Mouse (Mus musculus) left cerebral cortex, adult 8-10 months (tissue): ENCODE results near the gene Plac9a. TPM values are rescaled to one million over a fixed set of nuclear protein-coding genes. Genes with fewer than 3 reads are reported as not detected.
"Not testable (repeated sequence)": the region's sequence is repeated elsewhere in the genome, so short reads cannot be mapped to it uniquely, and the experiment has no call there.

ENCODE experiments used
- DNase-seq, 2 experiments: peaks; one replicate each; pipeline ENCODE4 v3.0.0; 2022; ENCODE audit warnings: low spot score in 2 of 2
- total RNA-seq, 4 experiments: library from RNA; stranded (reverse); gene quantifications; 2 replicates each; pipeline ENCODE4 v1.2.4; 2022

Gene Plac9a
- 1 to 10 TPM in 1 of 4 experiments, not detected in 3; 1.7 TPM for total RNA-seq

GRCm38 (mm10) chr14:25903000-25903399, at the start of gene Plac9a:
Gene Plac9a, minus strand, starts transcription at chr14:25903100.
- not testable (repeated sequence) for DNase-seq

- not testable (repeated sequence) for DNase-seq
These were observed 35.1 kb upstream of the Plac9a start, which contains the start of gene Cphx1 for GRCm38 (mm10) chr14:25938004-25938403. Gene Cphx1, plus strand, starts transcription at chr14:25938304.

GRCm38 (mm10) chr14:25936867-25937630, 34.1 kb upstream of the Plac9a start:
- not testable (repeated sequence) for DNase-seq

GRCm38 (mm10) chr14:25927562-25927881, 24.6 kb upstream of the Plac9a start, which contains the start of gene Tmem254a:
Gene Tmem254a, minus strand, starts transcription at chr14:25927672.
- DNase-seq, result not testable (repeated sequence)

GRCm38 (mm10) chr14:25926814-25927561, 24.1 kb upstream of the Plac9a start:
- not testable (repeated sequence) for DNase-seq

GRCm38 (mm10) chr14:25918427-25919170, 15.7 kb upstream of the Plac9a start:
- not testable (repeated sequence) for DNase-seq

GRCm38 (mm10) chr14:25908976-25909375, 6.1 kb upstream of the Plac9a start:
- DNase-seq, result not testable (repeated sequence)

- DNase-seq, result not testable (repeated sequence)
These were observed 4.4 kb upstream of the Plac9a start for GRCm38 (mm10) chr14:25907272-25907671.

GRCm38 (mm10) chr14:25905243-25905642, 2.3 kb upstream of the Plac9a start:
- DNase-seq, result peak; percentile 0 to 14

GRCm38 (mm10) chr14:25895686-25896085, 7.2 kb downstream of the Plac9a start:
- not testable (repeated sequence) for DNase-seq

- not testable (repeated sequence) for DNase-seq
These were observed 8.3 kb downstream of the Plac9a start for GRCm38 (mm10) chr14:25894566-25894965.

- DNase-seq, result not testable (repeated sequence)
These were observed 17.0 kb downstream of the Plac9a start for GRCm38 (mm10) chr14:25885886-25886285.

- not testable (repeated sequence) for DNase-seq
These were observed 21.1 kb downstream of the Plac9a start for GRCm38 (mm10) chr14:25881769-25882168.

GRCm38 (mm10) chr14:25876640-25877039, 26.3 kb downstream of the Plac9a start:
- not testable (repeated sequence) for DNase-seq

GRCm38 (mm10) chr14:25872461-25873415, 30.2 kb downstream of the Plac9a start:
- peak in 1 of 2 experiments; percentile 41 for DNase-seq

- no peak for DNase-seq
These were observed 33.6 kb downstream of the Plac9a start for GRCm38 (mm10) chr14:25869135-25869878.

- DNase-seq, result no peak
These were observed 34.2 kb downstream of the Plac9a start for GRCm38 (mm10) chr14:25868706-25869105.

GRCm38 (mm10) chr14:25867834-25868233, 35.1 kb downstream of the Plac9a start:
- no peak for DNase-seq

GRCm38 (mm10) chr14:25866832-25867231, 36.1 kb downstream of the Plac9a start:
- no peak for DNase-seq

GRCm38 (mm10) chr14:25866384-25866783, 36.5 kb downstream of the Plac9a start:
- DNase-seq, result no peak
